Mouse (Mus musculus) hematopoietic multipotent progenitor cell, adult 10-12 weeks (in vitro differentiated cells): ENCODE data around the gene Lefty1. TPM values are rescaled to one million over a fixed set of nuclear protein-coding genes. Genes with fewer than 3 reads are reported as not detected.

Experiments used
- polyA plus RNA-seq: library from polyadenylated mRNA; stranded (reverse); fragments of >175 nt; gene quantifications from 2 replicates; pipeline ENCODE4 v1.2.3, GENCODE M21; 2012; ENCODE audit warnings: low replicate concordance

The Lefty1 gene
- polyA plus RNA-seq: 5.4 and 12.9 TPM in 2 replicates

DNA sequence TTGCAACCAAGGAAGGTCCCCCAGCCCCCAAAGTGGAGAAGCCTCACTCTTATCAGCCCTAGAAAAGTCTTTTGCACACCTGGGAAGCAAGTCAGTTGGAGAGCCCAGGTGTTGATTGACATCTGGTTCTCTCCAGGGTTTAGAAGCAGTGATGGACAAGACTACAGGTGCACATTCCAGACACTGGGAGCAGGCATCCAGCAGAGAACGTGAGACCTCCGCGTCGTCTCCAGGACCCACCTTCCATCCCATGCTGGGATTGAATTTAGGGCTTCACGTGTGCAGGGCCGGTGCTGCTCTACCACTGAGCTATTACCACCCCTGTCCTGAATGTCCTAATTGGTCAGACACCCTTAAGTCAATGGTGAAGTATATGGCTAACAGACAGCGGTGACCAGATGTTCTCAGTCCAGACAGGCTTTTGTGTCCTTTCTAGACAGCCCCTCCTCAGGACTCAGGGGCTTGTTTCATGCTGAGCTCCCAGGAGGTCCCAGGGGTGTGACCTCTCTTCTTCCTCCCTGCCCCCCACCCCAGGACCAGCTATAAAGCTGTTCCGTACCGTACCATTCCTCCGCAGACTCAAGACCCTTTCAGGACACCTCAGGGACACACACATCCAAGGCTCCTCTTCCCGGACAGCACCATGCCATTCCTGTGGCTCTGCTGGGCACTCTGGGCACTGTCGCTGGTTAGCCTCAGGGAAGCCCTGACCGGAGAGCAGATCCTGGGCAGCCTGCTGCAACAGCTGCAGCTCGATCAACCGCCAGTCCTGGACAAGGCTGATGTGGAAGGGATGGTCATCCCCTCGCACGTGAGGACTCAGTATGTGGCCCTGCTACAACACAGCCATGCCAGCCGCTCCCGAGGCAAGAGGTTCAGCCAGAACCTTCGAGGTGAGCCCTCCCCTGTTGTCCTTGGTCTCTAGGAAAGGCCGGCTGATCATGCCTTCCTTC lies at the start of gene Lefty1:
Gene Lefty1 (plus strand): TSS at position 556 of the 953 bp plus-strand sequence.

GRCm38 (mm10) chr1:180892808-180893207 lies 42.0 kb upstream of the Lefty1 start, which contains the start of gene Lefty2:
TSS of gene Lefty2 (plus strand) at chr1:180893108.

GRCm38 (mm10) chr1:180904039-180904814 lies 30.6 kb upstream of the Lefty1 start, which contains the start of gene Pycr2:
TSS of gene Pycr2 (plus strand) at chr1:180904293.

DNA sequence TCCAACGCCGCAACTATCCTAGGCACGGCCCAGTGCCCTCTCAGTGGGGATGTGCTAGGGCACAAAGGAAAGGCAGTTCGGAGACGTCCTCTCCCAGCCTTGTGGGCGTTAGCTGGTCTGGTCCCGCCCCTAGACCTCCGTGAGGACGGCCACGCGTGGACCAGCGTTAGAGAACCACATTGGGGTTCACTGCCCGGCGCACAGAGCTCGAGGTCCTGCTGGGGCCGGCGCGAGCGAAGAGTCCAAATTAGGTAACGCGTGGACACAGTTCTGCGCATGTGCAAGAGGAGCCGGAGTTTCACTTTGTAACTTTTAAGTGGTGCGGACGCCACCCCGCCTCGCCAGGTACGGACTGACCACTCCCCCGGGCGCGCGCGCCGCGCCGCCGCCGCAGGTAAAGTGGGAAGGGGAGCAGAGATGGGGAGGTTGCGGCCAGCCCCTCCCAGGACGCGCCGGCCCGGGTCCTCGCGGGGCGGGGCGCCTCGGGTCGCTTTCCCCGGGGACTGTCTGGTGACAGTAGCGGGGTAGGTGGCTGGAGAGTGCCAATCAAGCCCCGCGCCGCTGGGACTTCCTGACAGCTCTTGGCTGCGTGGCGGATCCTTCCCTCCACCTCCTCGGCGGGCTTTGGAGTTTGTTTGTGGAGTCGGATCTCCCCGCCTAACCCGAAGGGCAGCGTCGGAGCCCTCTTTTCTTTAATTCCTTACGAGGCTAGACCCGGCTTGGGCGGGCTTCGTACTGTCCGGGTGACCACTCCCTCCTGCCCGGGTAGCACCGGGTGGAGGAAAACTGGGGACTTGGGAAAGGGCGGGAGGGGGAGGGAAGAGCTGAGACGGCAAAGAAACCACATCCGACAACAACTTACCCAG lies 7.6 kb downstream of the Lefty1 start, which contains the start of gene Tmem63a:
Gene Tmem63a (plus strand): TSS at position 179 of the 866 bp plus-strand sequence.

Other genes starting within 250 kb of the Lefty1 start
- not detected in 2 replicates for gene Mixl1, start 238.0 kb upstream of the Lefty1 start, polyA plus RNA-seq
- gene Acbd3, start 209.0 kb upstream of the Lefty1 start, polyA plus RNA-seq: 8.9 and 11.8 TPM in 2 replicates
- 93.5 and 1,384 TPM in 2 replicates for gene H3f3a, start 121.1 kb upstream of the Lefty1 start, polyA plus RNA-seq
- gene Sde2, start 83.9 kb upstream of the Lefty1 start, polyA plus RNA-seq: 4.6 and 19.1 TPM in 2 replicates
- not detected in 2 replicates for gene Lefty2, start 41.9 kb upstream of the Lefty1 start, polyA plus RNA-seq
- gene Pycr2, start 30.7 kb upstream of the Lefty1 start, polyA plus RNA-seq: 61.5 and 129 TPM in 2 replicates
- gene Tmem63a, start 7.3 kb downstream of the Lefty1 start, polyA plus RNA-seq: 31.1 and 82.7 TPM in 2 replicates
- gene Ephx1, start 85.9 kb downstream of the Lefty1 start, polyA plus RNA-seq: 23.9 and 26.5 TPM in 2 replicates
- not detected in 2 replicates for gene 9130409I23Rik, start 116.2 kb downstream of the Lefty1 start, polyA plus RNA-seq
- 4.9 and 5.0 TPM in 2 replicates for gene Nvl, start 209.2 kb downstream of the Lefty1 start, polyA plus RNA-seq
- gene Cnih4, start 209.7 kb downstream of the Lefty1 start, polyA plus RNA-seq: 9.7 and 12.8 TPM in 2 replicates